ENCODE assay signal across 27 mouse cellular contexts in genomic region chr12:99063441-99063840, GRCm38 (mm10).
DNase-seq lines count a peak whose midpoint lies in the region; ATAC-seq and TF ChIP-seq lines count a peak whose summit lies in the region.
"Had no signal": no experiment of that assay in that cellular context is flagged by ENCODE, and none has a peak within 500 bp of the region (broad histone marks: within the 10 kb centered on the region; RNA-seq: fewer than 3 reads in every experiment).

No protein-coding gene starts in this region.

- H3K4me3 ChIP-seq in forebrain, embryonic 13.5 days: no peak overlapping the region
- no peak overlapping the region for H3K4me3 ChIP-seq in forebrain, embryonic 11.5 days (ENCODE audit: low read depth, low read length)
- H3K4me3 ChIP-seq in hindbrain, embryonic 10.5 days: no peak overlapping the region
- no peak overlapping the region for H3K4me3 ChIP-seq in hindbrain, embryonic 11.5 days (ENCODE audit: low read depth, low read length)
- H3K4me3 ChIP-seq in forebrain, postnatal 0 days (ENCODE audit: low read depth, low read length): no peak overlapping the region
- H3K4me3 ChIP-seq in left cerebral cortex, adult 2 months: no peak overlapping the region
- H3K4me3 ChIP-seq: embryonic facial prominence, embryonic 10.5 days; embryonic facial prominence, embryonic 13.5 days; heart, embryonic 12.5 days; heart, embryonic 15.5 days; hindbrain, embryonic 12.5 days; hindbrain, embryonic 15.5 days; intestine, embryonic 15.5 days had no signal

- no peak overlapping the region for H3K4me2 ChIP-seq in forebrain, embryonic 13.5 days
- no peak overlapping the region for H3K4me2 ChIP-seq in forebrain, embryonic 11.5 days (ENCODE audit: low read depth, low read length, severe bottlenecking)
- no peak overlapping the region for H3K4me2 ChIP-seq in hindbrain, embryonic 11.5 days (replicated peaks; ENCODE audit: low read depth, low read length)
- no peak overlapping the region for H3K4me2 ChIP-seq in forebrain, postnatal 0 days (ENCODE audit: low read depth)
- H3K4me2 ChIP-seq: embryonic facial prominence, embryonic 13.5 days; heart, embryonic 12.5 days; heart, embryonic 15.5 days; hindbrain, embryonic 12.5 days; hindbrain, embryonic 15.5 days; intestine, embryonic 15.5 days had no signal

- 0 out of 2 replicates have a peak, but pooled peaks cover 15% of the 10 kb centered on the region for H3K4me1 ChIP-seq in forebrain, embryonic 13.5 days
- no peaks in the 10 kb centered on the region for H3K4me1 ChIP-seq in forebrain, embryonic 11.5 days (replicated peaks; ENCODE audit: control insufficient read depth, insufficient read depth, low read length)
- 0 out of 2 replicates have a peak, but pooled peaks cover 4% of the 10 kb centered on the region for H3K4me1 ChIP-seq in hindbrain, embryonic 10.5 days (replicated peaks)
- no peaks in the 10 kb centered on the region for H3K4me1 ChIP-seq in hindbrain, embryonic 11.5 days (replicated peaks; ENCODE audit: control insufficient read depth, insufficient read depth, low read length)
- H3K4me1 ChIP-seq in forebrain, postnatal 0 days (ENCODE audit: insufficient read depth): no peaks in the 10 kb centered on the region; the same call in 1 of the 2 replicates
- H3K4me1 ChIP-seq: embryonic facial prominence, embryonic 10.5 days; heart, embryonic 12.5 days; hindbrain, embryonic 12.5 days; hindbrain, embryonic 15.5 days; intestine, embryonic 15.5 days had no signal

- peak; percentile 62; the same call in 1 of the 2 replicates for ATAC-seq in forebrain, embryonic 13.5 days
- ATAC-seq in forebrain, embryonic 11.5 days (replicated peaks; ENCODE audit: low FRiP score): no peak
- ATAC-seq in hindbrain, embryonic 11.5 days (ENCODE audit: low FRiP score): no peak
- peak; percentile 27; the same call in 1 of the 2 replicates for ATAC-seq in forebrain, postnatal 0 days
- ATAC-seq: intestine, embryonic 15.5 days; Patski had no signal

- intact Hi-C loops in left cerebral cortex, adult 2 months (cut with DNase I): no loop called here

- WGBS in forebrain, embryonic 13.5 days: 69% methylated on average over 3 of the region's 3 CpGs
- WGBS in forebrain, embryonic 11.5 days: 80% methylated on average over 3 of the region's 3 CpGs
- 86% methylated on average over 3 of the region's 3 CpGs for WGBS in hindbrain, embryonic 10.5 days
- 83% methylated on average over 3 of the region's 3 CpGs for WGBS in hindbrain, embryonic 11.5 days
- 53% methylated on average over 3 of the region's 3 CpGs for WGBS in forebrain, postnatal 0 days

- no peak for TF ChIP-seq CTCF in brain, embryonic 14.5 days (IDR thresholded peaks at IDR 0.05; ENCODE audit: borderline replicate concordance, extremely low read depth, insufficient read depth, insufficient read length)
- no peak for TF ChIP-seq CTCF in forebrain, postnatal 0 days (IDR thresholded peaks at IDR 0.05; ENCODE audit: low read depth)
- no peak for TF ChIP-seq CTCF in left cerebral cortex, adult 2 months (IDR thresholded peaks at IDR 0.05)

- H3K9me3 ChIP-seq in forebrain, embryonic 13.5 days (replicated peaks): no peaks in the 10 kb centered on the region
- H3K9me3 ChIP-seq in forebrain, embryonic 11.5 days (ENCODE audit: control insufficient read depth, low read length): no peaks in the 10 kb centered on the region
- H3K9me3 ChIP-seq in hindbrain, embryonic 10.5 days: no peaks in the 10 kb centered on the region
- H3K9me3 ChIP-seq in hindbrain, embryonic 11.5 days (ENCODE audit: control insufficient read depth, low read length): no peaks in the 10 kb centered on the region
- H3K9me3 ChIP-seq in forebrain, postnatal 0 days (ENCODE audit: low read length): no peaks in the 10 kb centered on the region
- H3K9me3 ChIP-seq: embryonic facial prominence, embryonic 10.5 days; embryonic facial prominence, embryonic 13.5 days; heart, embryonic 12.5 days; heart, embryonic 15.5 days; hindbrain, embryonic 12.5 days; hindbrain, embryonic 15.5 days; intestine, embryonic 15.5 days had no signal

- no peaks in the 10 kb centered on the region for H3K36me3 ChIP-seq in forebrain, embryonic 13.5 days (ENCODE audit: poor library complexity, severe bottlenecking)
- H3K36me3 ChIP-seq in forebrain, embryonic 11.5 days (ENCODE audit: control insufficient read depth, insufficient read depth, low read length): no peaks in the 10 kb centered on the region
- H3K36me3 ChIP-seq in hindbrain, embryonic 10.5 days: no peaks in the 10 kb centered on the region
- H3K36me3 ChIP-seq in hindbrain, embryonic 11.5 days (ENCODE audit: control insufficient read depth, insufficient read depth, low read length): no peaks in the 10 kb centered on the region
- no peaks in the 10 kb centered on the region for H3K36me3 ChIP-seq in forebrain, postnatal 0 days (ENCODE audit: insufficient read depth)
- H3K36me3 ChIP-seq: embryonic facial prominence, embryonic 10.5 days; embryonic facial prominence, embryonic 13.5 days; G1E; heart, embryonic 12.5 days; heart, embryonic 15.5 days; hindbrain, embryonic 12.5 days; hindbrain, embryonic 15.5 days; intestine, embryonic 15.5 days had no signal

- TF ChIP-seq POLR2A in brain, embryonic 14.5 days (IDR thresholded peaks at IDR 0.05; ENCODE audit: borderline replicate concordance, extremely low read depth, insufficient read depth, insufficient read length, poor library complexity, severe bottlenecking): no peak

- no peak overlapping the region for H3K27ac ChIP-seq in forebrain, embryonic 13.5 days
- H3K27ac ChIP-seq in forebrain, embryonic 11.5 days (ENCODE audit: low read depth, low read length): no peak overlapping the region
- H3K27ac ChIP-seq in hindbrain, embryonic 10.5 days: peak overlapping the region; percentile 35; the same call in 1 of the 2 replicates
- no peak overlapping the region for H3K27ac ChIP-seq in hindbrain, embryonic 11.5 days (ENCODE audit: low read depth, low read length)
- H3K27ac ChIP-seq in forebrain, postnatal 0 days (ENCODE audit: low read depth, low read length): no peak overlapping the region
- no peak overlapping the region for H3K27ac ChIP-seq in left cerebral cortex, adult 2 months
- H3K27ac ChIP-seq: embryonic facial prominence, embryonic 10.5 days; embryonic facial prominence, embryonic 13.5 days; heart, embryonic 15.5 days; hindbrain, embryonic 12.5 days; hindbrain, embryonic 15.5 days; intestine, embryonic 15.5 days had no signal

- no peak overlapping the region for H3K9ac ChIP-seq in forebrain, embryonic 13.5 days
- H3K9ac ChIP-seq in forebrain, embryonic 11.5 days (ENCODE audit: low read length): no peak overlapping the region
- H3K9ac ChIP-seq in hindbrain, embryonic 11.5 days (ENCODE audit: low read depth, low read length): no peak overlapping the region
- H3K9ac ChIP-seq in forebrain, postnatal 0 days: no peak overlapping the region
- H3K9ac ChIP-seq: embryonic facial prominence, embryonic 13.5 days; heart, embryonic 12.5 days; heart, embryonic 15.5 days; hindbrain, embryonic 12.5 days; hindbrain, embryonic 15.5 days; intestine, embryonic 15.5 days had no signal

- no peaks in the 10 kb centered on the region for H3K27me3 ChIP-seq in forebrain, embryonic 13.5 days
- no peaks in the 10 kb centered on the region for H3K27me3 ChIP-seq in forebrain, embryonic 11.5 days (ENCODE audit: control insufficient read depth, insufficient read depth, low read length)
- H3K27me3 ChIP-seq in hindbrain, embryonic 10.5 days (ENCODE audit: insufficient read depth, poor library complexity, severe bottlenecking): no peaks in the 10 kb centered on the region
- no peaks in the 10 kb centered on the region for H3K27me3 ChIP-seq in hindbrain, embryonic 11.5 days (ENCODE audit: control insufficient read depth, insufficient read depth, low read length)
- no peaks in the 10 kb centered on the region for H3K27me3 ChIP-seq in forebrain, postnatal 0 days (ENCODE audit: insufficient read depth, low read length)
- H3K27me3 ChIP-seq: embryonic facial prominence, embryonic 13.5 days; heart, embryonic 12.5 days; heart, embryonic 15.5 days; hindbrain, embryonic 12.5 days; hindbrain, embryonic 15.5 days; intestine, embryonic 15.5 days; Patski had no signal

- no peak for DNase-seq in forebrain, embryonic 11.5 days (ENCODE audit: low spot score)
- DNase-seq in hindbrain, embryonic 10.5 days (ENCODE audit: low spot score): no peak
- no peak for DNase-seq in hindbrain, embryonic 11.5 days (ENCODE audit: low spot score)
- peak; percentile 74 for DNase-seq in brain, embryonic 14.5 days (ENCODE audit: low read depth)
- DNase-seq in forebrain, postnatal 0 days: peak; percentile 37
- no peak for DNase-seq in thymus, postnatal 14 days
- DNase-seq in left cerebral cortex, adult 2 months (ENCODE audit: extremely low spot score in 1 of 2, low spot score in 2 of 2): no peak
- DNase-seq: B cell, adult 2 months; cerebellum, adult 2 months; cerebellum, postnatal 36 days; embryo, embryonic 11 days; gastrocnemius, postnatal 25 days; heart, adult 18-20 months; heart, postnatal 10 days; heart, postnatal 36 days; kidney, adult 11 months; kidney, adult 8-10 months had no signal

Comparison
In these comparisons a context has a peak if more than half of its experiments do, and no peak if none do; other contexts are left out.
1. ATAC-seq: peak in forebrain, embryonic 13.5 days (single experiment) and forebrain, postnatal 0 days (single experiment); none in forebrain, embryonic 11.5 days (single experiment) and hindbrain, embryonic 11.5 days (single experiment).
2. DNase-seq: peak in brain, embryonic 14.5 days (single experiment) and forebrain, postnatal 0 days (single experiment); none in forebrain, embryonic 11.5 days (single experiment), hindbrain, embryonic 10.5 days (single experiment), hindbrain, embryonic 11.5 days (single experiment), thymus, postnatal 14 days (single experiment) and left cerebral cortex, adult 2 months (0 of 2).